Mouse (Mus musculus): ENCODE measurements around the gene Slc35f5. TPM values are rescaled to one million over a fixed set of nuclear protein-coding genes. Genes with fewer than 3 reads are reported as not detected.
"Not testable (repeated sequence)": the region's sequence is repeated elsewhere in the genome, so short reads cannot be mapped to it uniquely, and the experiment has no call there.

The Slc35f5 gene
- 10 to 100 TPM; 23.6 to 26.4 TPM for total RNA-seq (2021)
- long read RNA-seq, experiment 1, transcript Slc35f5-201 (16 exons, 2,733 nt) = major isoform, 38 of 45 reads
- long read RNA-seq, experiment 1, partial matches to known transcripts = 2 of 45 reads
- long read RNA-seq, experiment 1, other reads (novel, unspliced or antisense) = 5 of 45 reads
- long read RNA-seq, experiment 2, transcript Slc35f5-201 (16 exons, 2,733 nt) = major isoform, 27 of 36 reads
- long read RNA-seq, experiment 2, partial matches to known transcripts = 1 of 36 reads
- long read RNA-seq, experiment 2, other reads (novel, unspliced or antisense) = 8 of 36 reads

- peak; percentile 98 for DNase-seq
These were observed at the start of gene Slc35f5 for GRCm38 (mm10) chr1:125560259-125561192. Slc35f5 (plus strand) TSS chr1:125560595.

GRCm38 (mm10) chr1:125514706-125515105 lies 45.7 kb upstream of the Slc35f5 start:
- DNase-seq = no peak

- no peak for DNase-seq
These were observed 43.3 kb upstream of the Slc35f5 start for GRCm38 (mm10) chr1:125516910-125517659.

DNA sequence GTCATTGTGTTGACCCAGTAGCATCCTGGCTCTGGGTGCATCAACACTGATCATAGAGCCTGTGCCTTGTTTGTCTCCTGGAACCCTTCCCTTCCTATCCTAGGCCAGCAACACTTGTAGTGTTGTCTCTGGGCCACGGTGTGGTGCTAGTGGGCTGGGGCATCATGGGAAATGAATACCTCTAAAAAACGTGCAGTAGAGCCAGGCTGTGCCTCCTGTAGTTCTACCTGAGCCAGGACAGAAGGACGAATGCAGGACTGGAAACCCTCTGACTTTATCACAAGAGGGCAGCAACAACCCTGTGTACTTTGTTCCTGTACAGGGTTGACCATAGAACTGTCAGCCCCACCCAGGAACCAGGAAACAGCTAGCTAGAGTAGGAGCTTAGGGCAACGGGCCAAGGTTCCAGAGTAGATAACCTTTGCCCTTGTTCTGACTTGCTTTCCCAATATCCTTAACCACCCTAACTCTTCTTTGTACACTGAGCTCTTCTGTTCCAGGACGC lies 41.2 kb upstream of the Slc35f5 start:
- DNase-seq = no peak

- DNase-seq = no peak
These were observed 34.3 kb upstream of the Slc35f5 start for GRCm38 (mm10) chr1:125525965-125526665.

GRCm38 (mm10) chr1:125526666-125527004 lies 33.8 kb upstream of the Slc35f5 start:
- DNase-seq = no peak

DNA sequence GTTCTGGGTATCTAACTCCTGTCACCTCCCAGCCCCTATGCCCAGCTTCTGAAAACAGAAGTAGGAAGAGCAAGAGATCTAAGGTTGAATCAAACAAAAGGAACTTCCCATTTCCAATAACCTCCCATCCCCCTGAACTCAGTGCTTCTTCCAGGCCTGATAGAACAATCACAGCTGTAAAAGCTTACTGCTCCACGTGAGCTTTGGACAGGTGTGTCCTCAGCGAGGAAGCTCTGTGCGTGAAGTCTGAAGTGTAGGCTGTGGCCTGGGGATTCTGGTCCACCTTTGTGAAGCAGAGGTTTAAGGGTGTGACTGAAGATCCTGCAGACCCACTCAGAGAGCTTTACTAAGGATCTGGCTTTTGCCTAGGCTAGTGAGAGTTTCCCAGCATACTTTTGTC lies 33.0 kb upstream of the Slc35f5 start:
- no peak for DNase-seq

GRCm38 (mm10) chr1:125533180-125533912 lies 27.0 kb upstream of the Slc35f5 start:
- not testable (repeated sequence) for DNase-seq

DNA sequence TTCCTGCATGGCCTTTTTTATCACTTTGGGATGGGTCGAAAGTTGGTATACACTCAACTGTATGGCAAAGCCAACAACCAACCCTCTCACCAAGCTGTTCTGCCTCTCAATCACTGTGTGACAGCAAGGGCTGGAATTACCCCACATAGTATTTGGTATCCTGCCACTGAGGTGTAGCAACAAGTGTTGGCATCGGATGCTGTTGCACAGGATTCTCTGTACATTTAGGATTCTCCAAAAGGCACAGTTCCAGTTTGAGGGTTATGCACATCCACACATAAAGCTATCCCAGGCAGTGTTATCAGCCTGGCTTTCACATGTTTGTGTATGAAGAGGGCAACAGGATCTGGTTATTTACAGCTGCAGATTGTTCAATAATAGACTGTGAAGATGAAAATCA lies 23.3 kb upstream of the Slc35f5 start:
- no peak for DNase-seq

DNA sequence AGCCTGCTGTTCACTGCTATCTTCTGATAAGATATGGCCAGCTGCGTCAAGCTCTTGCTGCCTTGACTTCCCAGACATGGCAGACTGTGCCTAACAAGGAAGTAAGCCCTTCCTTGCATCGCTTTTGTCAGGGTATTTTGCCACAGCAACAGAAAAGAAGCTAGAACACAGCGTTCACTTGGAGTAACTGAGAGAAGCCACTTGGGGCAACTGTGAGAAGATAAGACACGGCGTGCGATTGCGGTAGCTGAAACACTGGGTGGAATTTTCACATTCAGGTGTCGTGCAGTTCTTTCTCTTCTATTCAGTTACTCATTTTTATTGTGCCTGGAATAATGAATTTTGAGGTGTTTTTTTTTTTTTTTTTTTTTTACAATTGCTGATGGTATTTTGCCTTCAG lies 22.6 kb upstream of the Slc35f5 start:
- DNase-seq = no peak

GRCm38 (mm10) chr1:125539312-125539711 lies 21.1 kb upstream of the Slc35f5 start:
- no peak for DNase-seq

- DNase-seq = peak; percentile 31
These were observed 18.1 kb upstream of the Slc35f5 start for GRCm38 (mm10) chr1:125542008-125542999.

DNA sequence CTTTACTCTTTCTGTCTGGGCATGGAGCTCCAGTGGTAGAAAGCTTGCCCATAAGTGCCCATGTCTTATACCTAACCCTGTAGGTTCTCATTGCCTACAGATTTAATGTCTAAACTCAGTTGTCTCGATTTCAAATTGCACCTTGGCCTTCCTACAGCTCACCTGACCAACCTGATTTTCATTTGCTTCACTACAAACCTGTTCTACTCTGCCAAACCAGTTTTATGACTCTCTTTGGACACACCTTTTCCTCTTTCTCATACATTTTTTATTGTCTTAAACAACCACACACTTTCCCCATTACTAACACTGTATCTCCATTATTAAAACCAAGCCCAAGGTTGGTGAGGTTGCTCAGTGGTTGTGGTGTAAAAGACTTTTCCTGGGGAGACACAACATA lies 10.5 kb upstream of the Slc35f5 start:
- no peak for DNase-seq

DNA sequence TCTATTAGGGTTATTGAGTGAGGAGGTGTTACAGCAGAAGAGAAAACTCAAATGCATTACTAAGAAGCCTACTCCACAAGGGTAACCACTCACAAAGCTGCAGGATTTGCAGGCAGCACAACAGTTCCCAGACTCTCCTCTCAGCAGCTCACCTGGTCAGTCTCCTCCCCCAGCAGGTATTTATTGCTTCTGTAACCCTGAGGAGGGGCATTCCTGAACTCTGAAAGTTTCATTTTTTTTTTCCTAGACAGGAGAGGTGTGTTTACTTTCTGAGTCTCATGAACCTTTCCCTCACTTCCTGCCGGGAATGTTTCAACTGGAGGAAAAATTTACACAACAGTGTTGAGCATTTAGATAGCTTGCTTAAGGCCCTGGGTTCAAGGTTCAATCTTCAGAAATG lies 10.0 kb upstream of the Slc35f5 start:
- no peak for DNase-seq

- DNase-seq = no peak
These were observed 8.8 kb upstream of the Slc35f5 start for GRCm38 (mm10) chr1:125551564-125551963.

DNA sequence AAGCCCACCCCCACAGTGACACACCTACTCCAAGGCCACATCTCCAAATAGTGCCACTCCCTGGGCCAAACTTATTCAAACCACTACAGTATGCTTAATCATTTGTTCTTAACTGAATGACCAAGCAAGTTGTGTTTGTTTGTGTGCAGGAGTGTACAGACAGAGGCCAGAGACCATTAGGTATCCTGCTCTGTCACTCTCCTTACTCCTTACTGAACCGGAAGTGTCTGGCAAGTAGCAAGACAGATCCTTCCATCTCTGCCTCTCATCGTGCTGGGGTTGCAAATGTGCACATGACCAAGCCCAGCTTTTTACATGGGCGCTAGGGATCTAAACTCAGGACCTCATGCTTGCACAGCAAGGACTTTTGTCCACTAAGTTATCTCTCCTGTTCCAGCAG lies 1.1 kb upstream of the Slc35f5 start:
- no peak for DNase-seq

GRCm38 (mm10) chr1:125559721-125560120 lies 674 bp upstream of the Slc35f5 start:
- DNase-seq = no peak

GRCm38 (mm10) chr1:125561206-125561605 lies 811 bp downstream of the Slc35f5 start:
- peak; percentile 63 for DNase-seq

DNA sequence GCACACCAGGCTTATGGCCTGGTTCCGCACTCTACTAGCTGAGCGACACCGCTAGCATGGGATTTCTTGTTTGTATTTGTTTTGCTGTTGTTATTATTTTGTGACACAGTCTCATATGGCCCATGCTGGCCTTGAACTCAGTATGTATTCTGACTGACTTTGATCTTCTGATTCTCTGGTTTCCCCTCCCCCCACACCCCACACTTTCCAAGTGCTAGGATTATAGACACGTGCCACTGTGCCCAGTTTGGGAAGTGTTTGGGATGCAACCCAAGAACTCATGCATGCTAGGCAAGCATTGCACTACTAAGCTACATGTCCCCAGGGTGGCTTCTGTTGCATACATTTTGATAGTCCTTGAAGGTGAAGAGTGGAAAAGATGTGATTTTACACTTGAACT lies 1.4 kb downstream of the Slc35f5 start:
- no peak for DNase-seq

GRCm38 (mm10) chr1:125568126-125568525 lies 7.7 kb downstream of the Slc35f5 start:
- no peak for DNase-seq
